Mouse (Mus musculus): Measurements from ENCODE around the gene Gm28048. TPM values are rescaled to one million over a fixed set of nuclear protein-coding genes. Genes with fewer than 3 reads are reported as not detected.

Gm28048 gene
- polyA plus RNA-seq, 1 experiment from 2014 or later, result 4.4 TPM

DNA sequence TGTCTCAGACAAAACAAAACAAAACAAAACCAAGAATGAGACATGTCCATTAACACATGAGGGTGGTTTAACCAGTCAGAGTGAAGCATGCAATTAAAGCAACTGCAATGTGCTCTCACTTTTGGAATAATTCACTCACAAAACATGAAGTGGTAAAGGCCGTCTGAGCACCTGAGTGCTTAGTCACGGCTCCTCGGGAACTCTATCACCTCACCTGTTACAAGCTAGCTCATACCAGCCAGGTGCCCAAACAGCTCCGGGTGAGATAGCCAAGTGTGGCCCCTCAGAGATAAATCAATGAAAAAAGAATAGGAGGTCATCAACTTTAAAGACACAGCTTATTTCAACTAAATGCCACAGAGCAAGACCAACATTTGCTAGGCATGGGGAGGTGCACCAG, 127.3 kb downstream of the Gm28048 start:
- Histone ChIP-seq H3K9me3 (no peaks in the 10 kb centered on the region), H3K4me1 (replicated peaks) (peaks cover 15% of the 10 kb centered on the region), H3K27me3 (peaks cover 38% of the 10 kb centered on the region), H3K9ac (replicated peaks) (no peak overlapping the region), H3K27ac (no peak overlapping the region), H3K36me3 (no peaks in the 10 kb centered on the region), H3K4me3 (replicated peaks) (no peak overlapping the region), H3K4me2 (replicated peaks) (no peak overlapping the region)
- no peak for ATAC-seq
- 88% methylated on average over 4 of the region's 4 CpGs for WGBS

DNA sequence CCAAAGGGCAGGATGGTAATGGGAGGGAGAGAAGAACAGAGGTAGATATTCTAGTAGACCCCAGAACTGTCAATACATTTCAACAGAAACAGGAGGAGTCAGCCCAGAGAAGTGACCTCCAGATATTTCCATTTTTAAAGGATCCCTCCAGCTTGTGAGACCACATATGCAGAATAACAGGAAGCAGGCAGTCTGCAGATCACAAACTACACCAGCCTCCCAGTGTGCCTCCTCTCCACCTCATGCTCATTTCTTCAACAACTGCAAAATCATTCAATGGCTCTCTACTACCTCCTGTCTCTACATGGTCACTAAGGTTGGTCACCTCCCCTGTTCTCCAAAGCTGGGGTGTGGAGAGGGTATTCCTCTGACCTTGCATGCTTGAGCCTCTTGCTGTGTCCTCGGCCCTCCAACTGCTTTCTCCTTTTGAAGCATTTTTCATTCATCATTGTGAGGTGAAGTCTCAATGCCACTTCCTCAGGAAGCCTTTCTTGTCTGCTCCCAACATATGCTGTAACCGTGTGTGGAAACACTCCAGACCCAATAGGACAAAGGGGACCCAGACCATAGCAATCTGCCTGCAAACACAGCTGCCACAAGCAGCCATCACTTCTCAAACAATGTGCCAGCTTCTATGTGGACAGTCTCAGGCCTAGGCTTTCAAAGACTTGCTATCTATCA, 128.3 kb downstream of the Gm28048 start:
- Histone ChIP-seq H3K4me2 (replicated peaks) (no peak overlapping the region), H3K4me1 (replicated peaks) (peaks cover 8% of the 10 kb centered on the region), H3K36me3 (no peaks in the 10 kb centered on the region), H3K9me3 (no peaks in the 10 kb centered on the region), H3K27ac (no peak overlapping the region), H3K9ac (replicated peaks) (no peak overlapping the region), H3K4me3 (replicated peaks) (no peak overlapping the region), H3K27me3 (peaks cover 29% of the 10 kb centered on the region)
- no peak for ATAC-seq
- WGBS, result 65% methylated on average over 2 of the region's 2 CpGs

DNA sequence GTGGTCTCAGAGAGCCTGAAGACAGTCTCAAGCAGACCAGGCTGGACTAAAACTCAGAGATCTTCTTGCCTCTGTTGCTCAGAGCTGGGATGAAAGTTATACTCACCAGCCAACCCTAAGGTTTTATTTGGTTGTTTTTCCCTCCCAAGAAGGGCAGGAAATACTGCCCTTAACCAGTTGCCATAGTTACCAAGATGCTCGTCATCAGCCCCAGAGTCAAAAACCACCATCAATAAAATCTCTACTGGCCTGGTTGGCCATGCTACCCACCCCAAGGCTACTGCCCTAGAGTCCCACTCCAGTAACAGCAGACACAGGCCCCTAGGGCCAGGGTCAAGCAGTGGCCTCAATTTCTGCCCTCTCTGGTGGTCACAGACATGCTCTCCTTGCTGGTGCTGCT, 129.4 kb downstream of the Gm28048 start:
- no peak for ATAC-seq
- H3K27ac ChIP-seq, result no peak overlapping the region
- H3K4me2 ChIP-seq (replicated peaks), result no peak overlapping the region
- no peaks in the 10 kb centered on the region for H3K9me3 ChIP-seq
- H3K36me3 ChIP-seq, result no peaks in the 10 kb centered on the region
- no peaks in the 10 kb centered on the region for H3K4me1 ChIP-seq (replicated peaks)
- H3K4me3 ChIP-seq (replicated peaks), result no peak overlapping the region
- WGBS, result 69% methylated on average over 1 of the region's 1 CpGs
- H3K9ac ChIP-seq (replicated peaks), result no peak overlapping the region
- H3K27me3 ChIP-seq, result peaks cover 18% of the 10 kb centered on the region

DNA sequence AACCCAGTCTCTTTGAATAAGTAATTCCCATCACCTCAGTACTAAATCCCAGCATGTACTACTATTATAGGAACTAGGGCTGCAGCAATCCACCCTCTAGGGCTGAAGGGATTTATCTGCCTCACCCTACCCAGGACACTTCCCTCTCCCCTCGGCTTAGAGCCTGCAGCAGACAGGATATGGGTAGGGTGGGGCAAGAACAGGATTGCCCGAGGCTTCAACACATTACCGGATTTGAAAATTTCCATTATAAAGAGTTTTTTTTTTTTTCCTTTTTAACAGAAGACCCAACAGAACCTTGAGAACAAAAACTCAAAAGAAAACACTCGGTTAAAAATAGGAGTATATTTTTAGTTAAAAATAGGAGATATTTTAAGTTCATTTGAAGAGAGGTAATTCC, 130.5 kb downstream of the Gm28048 start:
- no peaks in the 10 kb centered on the region for H3K36me3 ChIP-seq
- no peak overlapping the region for H3K9ac ChIP-seq (replicated peaks)
- peaks cover 7% of the 10 kb centered on the region for H3K27me3 ChIP-seq
- WGBS, result 37% methylated on average over 4 of the region's 4 CpGs
- H3K4me3 ChIP-seq (replicated peaks), result no peak overlapping the region
- ATAC-seq, result no peak
- no peak overlapping the region for H3K27ac ChIP-seq
- no peaks in the 10 kb centered on the region for H3K4me1 ChIP-seq (replicated peaks)
- no peaks in the 10 kb centered on the region for H3K9me3 ChIP-seq
- no peak overlapping the region for H3K4me2 ChIP-seq (replicated peaks)

DNA sequence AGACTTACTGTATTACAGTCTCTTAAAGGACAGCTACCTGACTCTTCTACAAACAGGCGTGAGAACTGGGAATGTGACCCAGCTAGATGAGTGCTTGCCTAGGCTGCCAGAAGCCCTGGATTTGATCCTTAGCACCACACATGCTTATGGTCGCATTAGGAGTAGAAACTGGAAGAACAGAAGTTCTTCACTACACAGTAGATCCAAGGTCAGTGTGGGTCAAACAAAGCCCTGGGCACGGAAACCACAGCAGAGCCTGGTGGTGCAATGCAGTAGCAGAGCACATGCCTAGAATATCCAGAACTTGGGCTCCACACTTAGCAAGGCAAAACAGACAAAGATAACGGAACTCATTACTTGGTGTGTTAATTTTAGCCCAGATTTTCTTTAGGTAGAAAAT, 131.8 kb downstream of the Gm28048 start:
- Histone ChIP-seq H3K9ac (replicated peaks) (no peak overlapping the region), H3K4me2 (replicated peaks) (no peak overlapping the region), H3K9me3 (no peaks in the 10 kb centered on the region), H3K4me3 (replicated peaks) (no peak overlapping the region), H3K27ac (no peak overlapping the region), H3K27me3 (no peaks in the 10 kb centered on the region), H3K36me3 (no peaks in the 10 kb centered on the region), H3K4me1 (replicated peaks) (no peaks in the 10 kb centered on the region)
- 89% methylated on average over 4 of the region's 4 CpGs for WGBS
- ATAC-seq, result no peak

DNA sequence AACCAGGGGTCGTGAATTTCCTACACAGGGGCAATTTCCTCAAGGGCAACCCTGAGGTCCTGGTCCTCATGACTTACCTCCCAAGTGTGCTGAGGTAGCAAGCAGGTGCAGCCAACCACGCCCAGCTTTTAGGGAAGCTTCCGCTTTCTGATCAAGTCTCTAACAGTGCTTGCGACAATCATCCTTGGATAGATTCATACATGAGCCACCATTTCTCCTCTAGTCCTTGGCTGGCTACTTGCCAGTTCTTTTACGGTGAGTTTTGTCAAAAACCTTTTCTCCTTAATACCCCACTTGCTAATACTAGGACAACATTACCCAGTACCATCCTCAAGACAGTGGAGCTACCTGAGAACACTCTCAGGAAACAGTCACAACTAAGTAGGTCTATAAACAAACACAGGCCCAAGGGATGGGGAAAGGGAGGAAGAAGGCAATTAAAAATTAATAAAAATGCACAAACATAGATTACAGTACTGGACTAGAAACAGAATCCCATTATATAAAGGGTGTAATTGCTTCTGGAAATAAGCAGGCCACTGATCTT, 133.2 kb downstream of the Gm28048 start:
- Histone ChIP-seq H3K4me2 (replicated peaks) (no peak overlapping the region), H3K4me3 (replicated peaks) (no peak overlapping the region), H3K4me1 (replicated peaks) (no peaks in the 10 kb centered on the region), H3K9me3 (no peaks in the 10 kb centered on the region), H3K27me3 (no peaks in the 10 kb centered on the region), H3K36me3 (no peaks in the 10 kb centered on the region), H3K9ac (replicated peaks) (no peak overlapping the region), H3K27ac (no peak overlapping the region)
- ATAC-seq, result no peak
- whole genome bisulfite sequencing, result 91% methylated on average over 5 of the region's 5 CpGs

DNA sequence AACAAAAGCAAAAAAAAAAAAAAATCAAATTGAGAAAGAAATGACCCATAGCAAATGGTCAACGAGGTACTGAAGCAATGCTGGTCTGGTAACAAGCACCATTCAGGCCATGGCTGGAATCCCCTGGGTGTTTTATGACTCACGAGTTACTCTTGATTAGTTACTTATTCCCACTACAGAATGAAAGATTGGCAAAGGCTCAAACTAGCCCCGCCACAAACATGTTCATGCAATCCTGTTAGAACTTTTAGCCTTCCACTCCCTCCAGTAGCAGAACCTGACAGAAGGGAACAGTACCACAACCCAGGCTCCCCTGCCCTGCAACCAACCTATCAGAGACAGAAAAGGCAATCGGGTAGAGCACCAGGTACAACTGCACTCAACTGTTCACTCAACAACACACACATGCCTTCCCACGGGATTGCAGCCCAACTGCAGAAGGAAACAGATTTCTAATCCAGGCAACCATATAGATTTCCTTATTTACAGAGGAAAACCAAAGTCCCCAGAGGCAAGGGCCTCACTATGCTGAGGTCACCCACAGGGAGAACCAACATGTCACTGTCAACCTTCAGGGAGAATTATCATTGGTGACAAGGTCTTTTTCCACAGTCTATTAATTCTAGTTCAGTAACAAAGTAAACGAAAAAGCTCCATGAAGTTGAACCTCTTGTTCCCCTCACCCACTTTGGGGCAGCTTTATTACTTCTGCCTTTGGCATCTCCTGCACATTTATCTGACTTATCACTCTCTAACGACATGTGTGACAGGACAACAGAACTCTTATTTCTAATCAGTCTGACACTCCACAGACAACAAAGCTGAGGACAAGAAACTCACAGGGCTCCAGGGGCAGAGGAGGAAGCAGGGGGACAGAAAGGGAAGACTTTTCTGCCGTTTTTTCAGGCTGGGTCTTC, 133.9 kb downstream of the Gm28048 start:
- WGBS, result 74% methylated on average over 8 of the region's 8 CpGs
- Histone ChIP-seq H3K27me3 (no peaks in the 10 kb centered on the region), H3K4me1 (replicated peaks) (no peaks in the 10 kb centered on the region), H3K27ac (no peak overlapping the region), H3K4me2 (replicated peaks) (no peak overlapping the region), H3K36me3 (no peaks in the 10 kb centered on the region), H3K9ac (replicated peaks) (no peak overlapping the region), H3K9me3 (no peaks in the 10 kb centered on the region), H3K4me3 (replicated peaks) (no peak overlapping the region)
- ATAC-seq, result no peak

DNA sequence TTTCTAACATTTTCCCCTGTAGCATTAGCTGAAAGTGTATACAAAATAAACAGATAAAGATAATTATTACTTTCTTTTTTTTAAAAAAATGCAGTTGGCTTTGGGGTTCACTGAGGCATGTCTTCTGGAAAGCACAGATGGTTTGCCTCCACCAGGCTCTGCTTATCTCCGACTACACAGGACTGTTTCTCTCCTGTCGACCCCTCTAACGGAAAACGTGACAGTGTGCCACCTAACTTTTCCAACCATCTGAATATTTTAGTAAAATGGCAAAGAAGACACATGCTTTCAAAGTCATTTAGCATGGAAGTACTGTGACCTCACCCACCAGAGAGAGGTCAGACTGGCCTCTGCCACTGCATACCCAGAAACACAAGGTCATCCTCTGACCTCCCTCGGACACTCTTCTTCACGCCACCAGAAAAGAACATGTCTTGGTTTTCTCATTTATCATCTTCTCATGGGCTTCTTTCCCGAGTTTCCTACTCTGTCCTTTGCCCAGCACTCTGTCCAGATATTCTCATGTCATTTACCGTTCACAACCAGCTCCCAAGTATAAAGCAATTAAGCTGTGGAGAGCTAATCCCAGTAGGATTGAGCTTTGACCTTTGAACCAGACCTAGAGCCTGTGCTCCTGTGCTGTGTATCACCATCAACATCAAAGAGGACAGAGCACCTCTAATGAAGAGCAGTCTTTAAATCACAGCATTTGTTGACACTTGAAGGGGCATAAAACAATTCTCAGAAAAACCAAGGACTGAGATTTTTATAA, 134.7 kb downstream of the Gm28048 start:
- 66% methylated on average over 8 of the region's 8 CpGs for WGBS
- ATAC-seq, result no peak
- Histone ChIP-seq H3K27me3 (no peaks in the 10 kb centered on the region), H3K27ac (no peak overlapping the region), H3K4me1 (replicated peaks) (no peaks in the 10 kb centered on the region), H3K36me3 (no peaks in the 10 kb centered on the region), H3K4me2 (replicated peaks) (no peak overlapping the region), H3K9me3 (no peaks in the 10 kb centered on the region), H3K4me3 (replicated peaks) (no peak overlapping the region), H3K9ac (replicated peaks) (no peak overlapping the region)

DNA sequence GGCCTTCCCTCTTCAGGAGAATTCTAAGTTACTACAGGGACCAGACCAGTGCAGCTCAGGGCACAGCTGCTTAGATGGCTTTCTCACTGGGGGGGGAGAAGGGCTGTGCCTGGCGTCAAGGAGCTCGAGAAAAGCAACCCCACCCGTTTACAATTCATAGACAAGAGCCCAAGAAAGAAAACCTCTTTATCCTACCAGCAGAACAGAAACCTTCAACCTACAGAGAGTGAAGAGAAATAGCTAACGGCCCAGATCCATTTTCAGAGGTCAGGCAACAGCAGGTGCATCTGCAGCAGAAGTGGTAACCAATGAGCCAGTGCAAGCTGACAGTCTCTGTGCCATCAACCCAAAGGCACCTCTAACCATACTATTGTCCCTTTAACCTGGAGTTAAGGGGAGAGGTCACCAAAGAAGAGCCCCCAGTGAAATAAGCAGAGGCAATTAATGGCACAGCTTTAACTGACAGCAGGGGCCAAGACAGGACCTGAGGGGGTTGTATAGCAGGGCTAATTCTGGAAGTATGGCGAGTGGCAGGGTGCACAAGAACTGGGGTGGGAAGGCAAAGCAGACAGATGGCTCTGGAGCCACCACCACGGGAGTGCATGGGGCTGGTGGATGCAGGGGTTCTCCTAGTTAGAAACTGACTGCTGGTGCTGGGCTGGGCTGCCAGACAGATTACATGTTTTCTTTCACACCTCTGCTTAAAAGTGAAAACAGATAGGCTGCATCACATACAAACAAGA, 135.6 kb downstream of the Gm28048 start:
- 68% methylated on average over 6 of the region's 6 CpGs for WGBS
- H3K9me3 ChIP-seq, result no peaks in the 10 kb centered on the region
- no peak overlapping the region for H3K9ac ChIP-seq (replicated peaks)
- H3K27me3 ChIP-seq, result no peaks in the 10 kb centered on the region
- H3K36me3 ChIP-seq, result no peaks in the 10 kb centered on the region
- no peak overlapping the region for H3K27ac ChIP-seq
- no peak overlapping the region for H3K4me2 ChIP-seq (replicated peaks)
- no peak for ATAC-seq
- H3K4me1 ChIP-seq (replicated peaks), result no peaks in the 10 kb centered on the region
- H3K4me3 ChIP-seq (replicated peaks), result no peak overlapping the region

DNA sequence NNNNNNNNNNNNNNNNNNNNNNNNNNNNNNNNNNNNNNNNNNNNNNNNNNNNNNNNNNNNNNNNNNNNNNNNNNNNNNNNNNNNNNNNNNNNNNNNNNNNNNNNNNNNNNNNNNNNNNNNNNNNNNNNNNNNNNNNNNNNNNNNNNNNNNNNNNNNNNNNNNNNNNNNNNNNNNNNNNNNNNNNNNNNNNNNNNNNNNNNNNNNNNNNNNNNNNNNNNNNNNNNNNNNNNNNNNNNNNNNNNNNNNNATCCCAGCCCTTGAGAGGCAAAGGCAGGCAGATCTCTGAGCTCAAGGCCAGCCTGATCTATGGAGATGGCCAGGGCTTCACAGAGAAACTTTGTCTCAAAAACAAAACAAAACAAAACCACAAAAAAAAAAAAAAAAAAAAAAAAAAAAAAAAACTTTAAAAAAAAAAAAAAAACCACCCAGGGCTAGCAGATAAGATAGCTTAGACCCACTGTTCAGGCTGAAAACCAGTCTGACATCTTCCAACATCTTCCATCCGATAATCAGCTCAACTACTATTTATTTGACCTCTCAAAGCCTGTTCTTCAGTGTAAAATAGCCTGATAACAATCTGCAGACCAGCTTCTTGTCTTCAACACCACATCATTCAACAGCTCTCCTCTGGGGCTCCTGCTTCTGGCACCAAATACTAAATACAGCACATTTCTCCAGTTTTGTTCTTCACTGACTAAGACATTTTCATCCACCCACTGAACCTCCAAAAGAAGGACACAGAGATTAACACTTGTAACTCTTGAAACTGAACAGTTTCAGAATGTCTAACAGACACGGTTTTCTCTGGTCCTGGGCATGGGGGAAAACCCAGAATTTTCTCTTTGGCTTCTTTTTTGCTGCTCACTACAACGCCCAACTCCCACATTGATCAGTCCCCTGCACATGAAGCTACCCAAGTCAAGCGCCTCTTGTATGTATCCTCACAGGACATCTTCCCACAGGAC, 136.9 kb downstream of the Gm28048 start:
- WGBS, result 86% methylated on average over 4 of the region's 4 CpGs
- Histone ChIP-seq H3K4me1 (replicated peaks) (no peaks in the 10 kb centered on the region), H3K27me3 (no peaks in the 10 kb centered on the region)

More for the DNA sequence above, 136.9 kb downstream of the Gm28048 start:
- ATAC-seq, result no peak
- H3K4me3 ChIP-seq (replicated peaks), result no peak overlapping the region
- no peaks in the 10 kb centered on the region for H3K36me3 ChIP-seq
- no peak overlapping the region for H3K4me2 ChIP-seq (replicated peaks)
- no peaks in the 10 kb centered on the region for H3K9me3 ChIP-seq
- no peak overlapping the region for H3K9ac ChIP-seq (replicated peaks)
- no peak overlapping the region for H3K27ac ChIP-seq
